15 mouse cellular contexts compared by ENCODE assay signal in genomic region chr13:18497582-18498157, GRCm38 (mm10).
A peak's percentile ranks its signal among the peaks of the same experiment; 100 is the strongest.
DNase-seq lines count a peak whose midpoint lies in the region; ATAC-seq and TF ChIP-seq lines count a peak whose summit lies in the region.
"Had no signal": no experiment of that assay in that cellular context is flagged by ENCODE, and none has a peak within 500 bp of the region (broad histone marks: within the 10 kb centered on the region; RNA-seq: fewer than 3 reads in every experiment).

No protein-coding gene starts in this region.

- H3K36me3 ChIP-seq in heart, embryonic 10.5 days, result no peaks in the 10 kb centered on the region
- no peaks in the 10 kb centered on the region for H3K36me3 ChIP-seq in CH12.LX (replicated peaks in 1 of 2; ENCODE audit: control insufficient read depth in 1 of 2, insufficient read depth in 1 of 2, low read length in 1 of 2)
- H3K36me3 ChIP-seq in forebrain, embryonic 13.5 days (ENCODE audit: poor library complexity, severe bottlenecking), result no peaks in the 10 kb centered on the region
- 0 out of 2 replicates have a peak, but pooled peaks cover 2% of the 10 kb centered on the region for H3K36me3 ChIP-seq in midbrain, embryonic 10.5 days
- H3K36me3 ChIP-seq: embryonic facial prominence, embryonic 12.5 days; G1E; liver, embryonic 13.5 days had no signal

- 0 out of 2 replicates have a peak overlapping the region, but pooled peaks have one; percentile 10 for H3K27ac ChIP-seq in heart, embryonic 10.5 days
- no peak overlapping the region for H3K27ac ChIP-seq in CH12.LX (ENCODE audit: insufficient read depth, low read depth)
- H3K27ac ChIP-seq in forebrain, embryonic 13.5 days, result no peak overlapping the region
- H3K27ac ChIP-seq in midbrain, embryonic 10.5 days (replicated peaks), result no peak overlapping the region
- H3K27ac ChIP-seq in cerebellum, adult 2 months (ENCODE audit: insufficient read depth, low read length), result no peak overlapping the region
- H3K27ac ChIP-seq: embryonic facial prominence, embryonic 12.5 days; liver, embryonic 13.5 days; macrophage had no signal

- H3K9ac ChIP-seq in CH12.LX (ENCODE audit: insufficient read depth, low read depth), result no peak overlapping the region
- no peak overlapping the region for H3K9ac ChIP-seq in forebrain, embryonic 13.5 days
- H3K9ac ChIP-seq: embryonic facial prominence, embryonic 12.5 days; liver, embryonic 13.5 days had no signal

- peaks cover 6% of the 10 kb centered on the region; the same call in 1 of the 2 replicates for H3K4me1 ChIP-seq in heart, embryonic 10.5 days
- H3K4me1 ChIP-seq in CH12.LX (ENCODE audit: control insufficient read depth in 1 of 2, insufficient read depth in 2 of 2), result peaks cover 0 to 21% of the 10 kb centered on the region in 2 experiments; a peak in 2 of 4 replicates
- H3K4me1 ChIP-seq in forebrain, embryonic 13.5 days, result peaks cover 7% of the 10 kb centered on the region; the same call in 1 of the 2 replicates
- peaks cover 38% of the 10 kb centered on the region for H3K4me1 ChIP-seq in midbrain, embryonic 10.5 days
- H3K4me1 ChIP-seq in cerebellum, adult 2 months (ENCODE audit: control insufficient read depth, insufficient read depth, low read length), result no peaks in the 10 kb centered on the region
- H3K4me1 ChIP-seq: liver, embryonic 13.5 days had no signal

- dilution Hi-C loops in CH12.LX (cut with MboI; ENCODE audit: extremely low pct_ligation_motif_present, extremely low pct_unique_long_range_greater_than_20kb, low sequenced_read_pairs), result no loop called here

- in situ Hi-C loops in CH12.LX (cut with MboI; ENCODE audit: low pct_ligation_motif_present, low pct_unique_long_range_greater_than_20kb, low sequenced_read_pairs), result no loop called here

- no peak for TF ChIP-seq RAD21 in CH12.LX (IDR thresholded peaks at IDR 0.05; ENCODE audit: low read depth, low read length)

- H3K79me2 ChIP-seq in CH12.LX (replicated peaks; ENCODE audit: control insufficient read depth, extremely low read depth, insufficient read depth, poor library complexity, severe bottlenecking), result no peaks in the 10 kb centered on the region

- TF ChIP-seq POLR2A in CH12.LX (IDR thresholded peaks at IDR 0.05; ENCODE audit: low read depth, low read length), result no peak
- TF ChIP-seq POLR2A in cerebellum, adult 2 months (IDR thresholded peaks at IDR 0.05; ENCODE audit: borderline replicate concordance, insufficient read depth, low read length), result no peak

- 23% methylated on average over 5 of the region's 5 CpGs for WGBS in heart, embryonic 10.5 days
- 10% methylated on average over 5 of the region's 5 CpGs for WGBS in forebrain, embryonic 13.5 days
- 11% methylated on average over 5 of the region's 5 CpGs for WGBS in midbrain, embryonic 10.5 days
- WGBS in cerebellum, adult 2 months, result 16% methylated on average over 5 of the region's 5 CpGs

- H3K27me3 ChIP-seq in heart, embryonic 10.5 days (ENCODE audit: insufficient read depth, poor library complexity, severe bottlenecking), result 0 out of 2 replicates have a peak, but pooled peaks cover 4% of the 10 kb centered on the region
- H3K27me3 ChIP-seq in CH12.LX (replicated peaks), result no peaks in the 10 kb centered on the region
- 0 out of 2 replicates have a peak, but pooled peaks cover 7% of the 10 kb centered on the region for H3K27me3 ChIP-seq in forebrain, embryonic 13.5 days
- H3K27me3 ChIP-seq in midbrain, embryonic 10.5 days (ENCODE audit: low read depth, poor library complexity, severe bottlenecking), result peaks cover 16% of the 10 kb centered on the region
- H3K27me3 ChIP-seq in cerebellum, adult 2 months (ENCODE audit: control insufficient read depth, insufficient read depth, low read length), result no peaks in the 10 kb centered on the region

- ATAC-seq in forebrain, embryonic 13.5 days, result peak; percentile 73
- ATAC-seq in erythroblast, adult 5-6 weeks (replicated peaks; ENCODE audit: low FRiP score, poor library complexity, severe bottlenecking), result no peak
- ATAC-seq: activated CD4-positive, CD25-positive, alpha-beta regulatory T cell, adult 4 months had no signal

- no peak for DNase-seq in heart, embryonic 10.5 days (ENCODE audit: low spot score)
- DNase-seq in heart, adult 8-10 months (ENCODE audit: low spot score), result no peak
- no peak for DNase-seq in CH12.LX (ENCODE audit: extremely low read depth)
- peak; percentile 37 for DNase-seq in midbrain, embryonic 10.5 days (ENCODE audit: low spot score)
- no peak for DNase-seq in cerebellum, adult 2 months
- no peak for DNase-seq in frontal cortex, adult 2 months (ENCODE audit: extremely low spot score in 1 of 2, low spot score in 1 of 2)
- DNase-seq: gastrocnemius, postnatal 14 days; kidney, adult 8-10 months; liver, embryonic 13.5 days had no signal

- H3K4me2 ChIP-seq in CH12.LX (ENCODE audit: insufficient read depth, low read depth, poor library complexity, severe bottlenecking), result no peak overlapping the region
- peak overlapping the region; percentile 45 for H3K4me2 ChIP-seq in forebrain, embryonic 13.5 days
- H3K4me2 ChIP-seq: embryonic facial prominence, embryonic 12.5 days; liver, embryonic 13.5 days had no signal

- TF ChIP-seq CTCF in CH12.LX (conservative IDR thresholded peaks at IDR 0.05 in 1 of 2, IDR thresholded peaks at IDR 0.05 in 1 of 2; ENCODE audit: low read depth in 2 of 2, low read length in 2 of 2), result no peak
- no peak for TF ChIP-seq CTCF in cerebellum, adult 2 months (IDR thresholded peaks at IDR 0.05; ENCODE audit: borderline replicate concordance, insufficient read depth, low read depth, low read length)

- H3K9me3 ChIP-seq in heart, embryonic 10.5 days, result no peaks in the 10 kb centered on the region; the same call in 1 of the 2 replicates
- H3K9me3 ChIP-seq in CH12.LX (replicated peaks; ENCODE audit: low read length), result peaks cover 7% of the 10 kb centered on the region
- peaks cover 7% of the 10 kb centered on the region; the same call in 1 of the 2 replicates for H3K9me3 ChIP-seq in forebrain, embryonic 13.5 days (replicated peaks)
- H3K9me3 ChIP-seq in midbrain, embryonic 10.5 days (replicated peaks), result peaks cover 6% of the 10 kb centered on the region
- H3K9me3 ChIP-seq: embryonic facial prominence, embryonic 12.5 days; G1E; liver, embryonic 13.5 days had no signal

- TF ChIP-seq EP300 in CH12.LX (IDR thresholded peaks at IDR 0.05; ENCODE audit: low read length), result no peak

- H3K4me3 ChIP-seq in heart, embryonic 10.5 days, result peak overlapping the region; percentile 29; the same call in 1 of the 2 replicates
- H3K4me3 ChIP-seq in CH12.LX (replicated peaks in 1 of 3; ENCODE audit: low read depth in 2 of 3, low read length in 2 of 3, poor library complexity in 1 of 3), result no peak overlapping the region
- H3K4me3 ChIP-seq in forebrain, embryonic 13.5 days, result peak overlapping the region; percentile 10; the same call in 1 of the 2 replicates
- peak overlapping the region; percentile 37 for H3K4me3 ChIP-seq in midbrain, embryonic 10.5 days
- H3K4me3 ChIP-seq in cerebellum, adult 2 months (replicated peaks; ENCODE audit: insufficient read depth, low read depth, low read length), result no peak overlapping the region
- H3K4me3 ChIP-seq: embryonic facial prominence, embryonic 12.5 days; liver, embryonic 13.5 days had no signal

TF ChIP-seq in CH12.LX, 34 proteins besides CTCF, POLR2A, EP300 and RAD21:
- TF ChIP-seq NELFE (IDR thresholded peaks at IDR 0.05; ENCODE audit: low read depth, low read length), result no peak
- TF ChIP-seq BHLHE40 (IDR thresholded peaks at IDR 0.05; ENCODE audit: low read depth, low read length), result peak; percentile 39; the same call in 1 of the 2 replicates

Comparison
In these comparisons a context has a peak if more than half of its experiments do, and no peak if none do; other contexts are left out.
1. H3K4me3 ChIP-seq: peak in heart, embryonic 10.5 days (single experiment), forebrain, embryonic 13.5 days (single experiment) and midbrain, embryonic 10.5 days (single experiment); none in CH12.LX (0 of 3) and cerebellum, adult 2 months (single experiment).